Mouse (Mus musculus) CH12.LX (cell line): ENCODE data around the gene Fli1. TPM values are rescaled to one million over a fixed set of nuclear protein-coding genes. Genes with fewer than 3 reads are reported as not detected.

Experiments used
- DNase-seq: peaks from one replicate; pipeline ENCODE4 v3.0.0-alpha.2; 2013; ENCODE audit errors: extremely low read depth
- H3K27ac ChIP-seq: 2 replicates; pipeline ENCODE4 v1.5.1; 2012; ENCODE audit warnings: low read depth, mild to moderate bottlenecking, control low read depth, moderate library complexity; ENCODE audit not compliant: insufficient read depth
- H3K27me3 ChIP-seq: replicated peaks from 2 replicates; pipeline ENCODE3; 2012; ENCODE audit warnings: inconsistent platforms
- H3K36me3 ChIP-seq, 2 experiments: replicated peaks in 1 of 2; 2 replicates each; pipeline versions ENCODE3 to v1.6.1; 2012; ENCODE audit warnings: inconsistent platforms in 1 of 2, low read length in 1 of 2, mild to moderate bottlenecking in 1 of 2, mixed read lengths in 1 of 2, moderate library complexity in 1 of 2; ENCODE audit not compliant: control insufficient read depth in 1 of 2, insufficient read depth in 1 of 2
- H3K4me1 ChIP-seq, 2 experiments: 2 replicates each; pipeline ENCODE4 v1.6.1; 2012; ENCODE audit warnings: inconsistent platforms in 1 of 2, moderate library complexity in 1 of 2; ENCODE audit not compliant: insufficient read depth in 2 of 2, control insufficient read depth in 1 of 2
- H3K4me2 ChIP-seq: 2 replicates; pipeline ENCODE4 v1.6.1; 2012; ENCODE audit warnings: low read depth, mild to moderate bottlenecking, control low read depth; ENCODE audit not compliant: poor library complexity, insufficient read depth, severe bottlenecking
- H3K4me3 ChIP-seq, 3 experiments: fragments of 150-350 bp in 1 of 3; sonication (generic) in 1 of 3; replicated peaks in 1 of 3; 2 replicates each; pipeline versions ENCODE3 to v1.5.1; 2011 to 2012; ENCODE audit warnings: low read depth in 2 of 3, low read length in 2 of 3, mild to moderate bottlenecking in 2 of 3, moderate library complexity in 2 of 3, control low read depth in 1 of 3, improper control_type of control experiment in 1 of 3, inconsistent platforms in 1 of 3, mixed read lengths in 1 of 3; ENCODE audit not compliant: poor library complexity in 1 of 3
- H3K79me2 ChIP-seq: replicated peaks from 2 replicates; pipeline ENCODE4 v1.6.1; 2012; ENCODE audit warnings: mild to moderate bottlenecking, moderate library complexity; ENCODE audit not compliant: control insufficient read depth, poor library complexity, insufficient read depth, severe bottlenecking; ENCODE audit errors: extremely low read depth
- H3K9ac ChIP-seq: 2 replicates; pipeline ENCODE4 v1.6.1; 2012; ENCODE audit warnings: low read depth, mild to moderate bottlenecking, control low read depth, moderate library complexity; ENCODE audit not compliant: insufficient read depth
- H3K9me3 ChIP-seq: replicated peaks from 2 replicates; pipeline ENCODE3; 2012; ENCODE audit warnings: low read length, inconsistent platforms, mixed read lengths
- BHLHE40 ChIP-seq: IDR thresholded peaks from 2 replicates; pipeline ENCODE4 v1.6.1; 2011; ENCODE audit warnings: mild to moderate bottlenecking, low read depth, low read length, improper control_type of control experiment
- CHD1 ChIP-seq: IDR thresholded peaks from 2 replicates; pipeline ENCODE4 v1.6.1; 2012; ENCODE audit warnings: low read depth, low read length, improper control_type of control experiment, inconsistent platforms
- CTCF ChIP-seq, 2 experiments: IDR thresholded peaks in 1 of 2; conservative IDR thresholded peaks in 1 of 2; 2 replicates each; pipeline ENCODE4 v1.5.1; 2011 to 2012; ENCODE audit warnings: low read depth in 2 of 2, low read length in 2 of 2, improper control_type of control experiment in 1 of 2, inconsistent platforms in 1 of 2, mild to moderate bottlenecking in 1 of 2, moderate library complexity in 1 of 2
- E2F4 ChIP-seq: IDR thresholded peaks from 2 replicates; pipeline ENCODE4 v1.6.1; 2011; ENCODE audit warnings: low read depth, low read length, improper control_type of control experiment; ENCODE audit not compliant: insufficient replicate concordance
- EP300 ChIP-seq: IDR thresholded peaks from 2 replicates; pipeline ENCODE4 v1.6.1; 2011; ENCODE audit warnings: low read length, improper control_type of control experiment
- ETS1 ChIP-seq: conservative IDR thresholded peaks from 2 replicates; pipeline ENCODE4 v1.6.1; 2012; ENCODE audit warnings: low read depth, mild to moderate bottlenecking, inconsistent platforms, low read length, improper control_type of control experiment, moderate library complexity
- HCFC1 ChIP-seq: IDR thresholded peaks from 2 replicates; pipeline ENCODE4 v1.6.1; 2012; ENCODE audit warnings: low read depth, mild to moderate bottlenecking, inconsistent platforms, low read length, improper control_type of control experiment
- IRF4 ChIP-seq: IDR thresholded peaks from 2 replicates; pipeline ENCODE4 v1.6.1; 2014; ENCODE audit warnings: low read depth, mild to moderate bottlenecking, inconsistent platforms, low read length, improper control_type of control experiment
- JUN ChIP-seq: IDR thresholded peaks from 2 replicates; pipeline ENCODE4 v1.6.1; 2011; ENCODE audit warnings: low read depth, mild to moderate bottlenecking, low read length, improper control_type of control experiment, moderate library complexity; ENCODE audit not compliant: insufficient read depth
- MAFK ChIP-seq: IDR thresholded peaks from 2 replicates; pipeline ENCODE4 v1.6.1; 2011; ENCODE audit warnings: low read length, improper control_type of control experiment; ENCODE audit not compliant: insufficient replicate concordance
- MAZ ChIP-seq: IDR thresholded peaks from 2 replicates; pipeline ENCODE4 v1.6.1; 2012; ENCODE audit warnings: low read depth, mild to moderate bottlenecking, inconsistent platforms, low read length, improper control_type of control experiment, moderate library complexity
- MEF2A ChIP-seq: IDR thresholded peaks from 2 replicates; pipeline ENCODE4 v1.6.1; 2014; ENCODE audit warnings: low read depth, mild to moderate bottlenecking, inconsistent platforms, low read length, improper control_type of control experiment, borderline replicate concordance
- MYC ChIP-seq: IDR thresholded peaks from 2 replicates; pipeline ENCODE4 v1.6.1; 2011; ENCODE audit warnings: low read depth, mild to moderate bottlenecking, improper control_type of control experiment, low read length
- NRF1 ChIP-seq: IDR thresholded peaks from 2 replicates; pipeline ENCODE4 v1.6.1; 2014; ENCODE audit warnings: low read depth, mild to moderate bottlenecking, inconsistent platforms, low read length, improper control_type of control experiment, moderate library complexity
- PAX5 ChIP-seq: IDR thresholded peaks from 2 replicates; pipeline ENCODE4 v1.6.1; 2012; ENCODE audit warnings: low read length, inconsistent platforms, mixed read lengths
- POLR2A ChIP-seq: IDR thresholded peaks from 2 replicates; pipeline ENCODE4 v1.6.1; 2011; ENCODE audit warnings: low read depth, mild to moderate bottlenecking, improper control_type of control experiment, low read length
- POLR2AphosphoS2 ChIP-seq: IDR thresholded peaks from 2 replicates; pipeline ENCODE4 v1.6.1; 2011; ENCODE audit warnings: low read depth, low read length, improper control_type of control experiment
- RAD21 ChIP-seq: IDR thresholded peaks from 2 replicates; pipeline ENCODE4 v1.6.1; 2011; ENCODE audit warnings: low read depth, mild to moderate bottlenecking, low read length, improper control_type of control experiment, moderate library complexity
- SIN3A ChIP-seq: IDR thresholded peaks from 2 replicates; pipeline ENCODE4 v1.6.1; 2012; ENCODE audit warnings: low read length, improper control_type of control experiment, inconsistent platforms
- TBP ChIP-seq: conservative IDR thresholded peaks from 2 replicates; pipeline ENCODE4 v1.6.1; 2011; ENCODE audit warnings: low read depth, low read length, improper control_type of control experiment
- TCF12 ChIP-seq: IDR thresholded peaks from 2 replicates; pipeline ENCODE4 v1.6.1; 2014; ENCODE audit warnings: low read depth, mild to moderate bottlenecking, inconsistent platforms, low read length, improper control_type of control experiment
- UBTF ChIP-seq: IDR thresholded peaks from 2 replicates; pipeline ENCODE4 v1.6.1; 2012; ENCODE audit warnings: low read depth, mild to moderate bottlenecking, inconsistent platforms, low read length, improper control_type of control experiment, moderate library complexity
- USF2 ChIP-seq: conservative IDR thresholded peaks from 2 replicates; pipeline ENCODE4 v1.6.1; 2011; ENCODE audit warnings: low read depth, low read length, improper control_type of control experiment
- ZNF384 ChIP-seq: IDR thresholded peaks from 2 replicates; pipeline ENCODE4 v1.6.1; 2012; ENCODE audit warnings: low read depth, low read length, improper control_type of control experiment, inconsistent platforms
- dilution Hi-C: fragments of 300-500 bp; cut with MboI; formaldehyde crosslinking; loops from 2 replicates; pipeline ENCODE4 v1.14.3; 2020; ENCODE audit warnings: low sequenced_read_pairs; ENCODE audit not compliant: extremely low pct_unique_long_range_greater_than_20kb, extremely low pct_ligation_motif_present
- in situ Hi-C: fragments of 300-500 bp; cut with MboI; formaldehyde crosslinking; loops from 3 replicates; pipeline ENCODE4 v1.14.3; 2019; ENCODE audit warnings: low sequenced_read_pairs, low pct_ligation_motif_present, low pct_unique_long_range_greater_than_20kb, mixed read lengths
- polyA plus RNA-seq: library from polyadenylated mRNA; unstranded; fragments of >175 nt; gene quantifications from 2 replicates; pipeline ENCODE4 v1.2.1, GENCODE M21; 2012; ENCODE audit warnings: low read depth; ENCODE audit not compliant: insufficient read length
- total RNA-seq, 2 experiments: library from RNA; depleted of rRNA; stranded (reverse); fragments of 300-350 nt in 1 of 2; fragments of >200 nt in 1 of 2; gene quantifications; 2 replicates each; pipeline ENCODE4 v1.2.3; 2012 to 2014

Gene Fli1
- total and polyA plus RNA-seq, 3 experiments = 20.3 to 29.3 (median 20.8) TPM

GRCm38 (mm10) chr9:32561190-32561890 lies 18.7 kb upstream of the Fli1 start:
- H3K4me1 ChIP-seq = peaks cover 15 to 32% of the 10 kb centered on the region in 2 experiments
- dilution Hi-C loops = no loop called here
- peak overlapping the region; percentile 66 for H3K4me2 ChIP-seq
- no peaks in the 10 kb centered on the region for H3K79me2 ChIP-seq
- no peak for DNase-seq
- H3K9me3 ChIP-seq = no peaks in the 10 kb centered on the region
- H3K36me3 ChIP-seq = no peaks in the 10 kb centered on the region
- H3K9ac ChIP-seq = peak overlapping the region; percentile 32
- H3K4me3 ChIP-seq = peak overlapping the region in 1 of 3 experiments; percentile 19
- in situ Hi-C loops = no loop called here
- TF ChIP-seq POLR2A (no peak), MAFK (no peak), UBTF (no peak), USF2 (no peak), MEF2A (peak; percentile 91), TBP (no peak), E2F4 (no peak), NRF1 (no peak), ZNF384 (peak; percentile 71), EP300 (peak; percentile 45; the same call in 1 of the 2 replicates), SIN3A (no peak; the same call in 1 of the 2 replicates), MAZ (no peak), ETS1 (no peak), JUN (no peak), POLR2AphosphoS2 (no peak), HCFC1 (no peak), CHD1 (0 out of 2 replicates have a peak, but pooled peaks have one; percentile 34), RAD21 (no peak), MYC (0 out of 2 replicates have a peak, but pooled peaks have one; percentile 37), BHLHE40 (peak; percentile 34; the same call in 1 of the 2 replicates), IRF4 (peak; percentile 53), TCF12 (no peak), CTCF (conservative IDR thresholded peaks at IDR 0.05 in 1 of 2, IDR thresholded peaks at IDR 0.05 in 1 of 2; ENCODE audit: low read depth in 2 of 2, low read length in 2 of 2) (no peak), PAX5 (no peak)
- H3K27me3 ChIP-seq = no peaks in the 10 kb centered on the region
- no peak overlapping the region for H3K27ac ChIP-seq
